ENCODE assay signal across 21 mouse cellular contexts in the genomic region with DNA sequence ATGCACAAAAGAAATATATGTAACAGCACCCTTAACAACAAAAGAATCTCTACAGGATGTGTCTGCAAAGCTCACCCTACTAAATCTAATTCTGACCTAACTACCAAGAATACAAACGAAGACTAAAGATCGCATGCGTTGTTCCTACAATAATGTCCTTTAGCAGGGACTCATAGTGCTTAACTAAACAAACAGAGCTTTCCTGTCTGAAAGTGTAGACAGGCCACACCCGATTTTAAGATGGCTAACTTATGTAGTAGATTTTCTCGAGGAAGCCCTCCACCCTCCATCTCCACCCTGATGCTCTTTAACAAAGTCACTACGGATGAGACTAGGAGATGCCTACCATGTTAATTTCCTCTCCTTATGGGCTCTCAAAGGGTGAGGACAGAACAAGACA.
DNase-seq lines count a peak whose midpoint lies in the region; ATAC-seq and TF ChIP-seq lines count a peak whose summit lies in the region.
"Had no signal": no experiment of that assay in that cellular context is flagged by ENCODE, and none has a peak within 500 bp of the region (broad histone marks: within the 10 kb centered on the region; RNA-seq: fewer than 3 reads in every experiment).

No protein-coding gene starts in this region.

- peaks cover 3% of the 10 kb centered on the region; the same call in 1 of the 2 replicates for H3K79me2 ChIP-seq in heart, adult 2 months (replicated peaks; ENCODE audit: control insufficient read depth, insufficient read depth, low read length)

- peaks cover 44% of the 10 kb centered on the region for H3K36me3 ChIP-seq in heart, adult 2 months (ENCODE audit: control insufficient read depth, insufficient read depth, low read length)
- no peaks in the 10 kb centered on the region for H3K36me3 ChIP-seq in heart, embryonic 12.5 days
- no peaks in the 10 kb centered on the region for H3K36me3 ChIP-seq in heart, postnatal 0 days (replicated peaks; ENCODE audit: control insufficient read depth, insufficient read depth, low read length)
- H3K36me3 ChIP-seq: embryonic facial prominence, embryonic 15.5 days; forebrain, embryonic 15.5 days; heart, embryonic 10.5 days; hindbrain, embryonic 13.5 days had no signal

- TF ChIP-seq POLR2A in heart, adult 2 months (IDR thresholded peaks at IDR 0.05; ENCODE audit: insufficient read depth, low read depth, low read length), result no peak

- no peak for ATAC-seq in heart, embryonic 12.5 days (ENCODE audit: insufficient number of reproducible peaks, low FRiP score)
- ATAC-seq in heart, postnatal 0 days (ENCODE audit: insufficient read depth, low read depth), result peak; percentile 16; the same call in 1 of the 2 replicates
- ATAC-seq: forebrain, embryonic 15.5 days; hindbrain, postnatal 0 days had no signal

- no peak overlapping the region for H3K4me2 ChIP-seq in heart, embryonic 12.5 days
- H3K4me2 ChIP-seq in heart, postnatal 0 days (ENCODE audit: low read depth, low read length), result no peak overlapping the region
- H3K4me2 ChIP-seq: embryonic facial prominence, embryonic 15.5 days; forebrain, embryonic 15.5 days; hindbrain, embryonic 13.5 days had no signal

- peaks cover 13% of the 10 kb centered on the region for H3K4me1 ChIP-seq in heart, adult 2 months (ENCODE audit: control insufficient read depth, insufficient read depth, low read length)
- H3K4me1 ChIP-seq in heart, embryonic 12.5 days (replicated peaks), result peaks cover 35% of the 10 kb centered on the region
- peaks cover 13% of the 10 kb centered on the region for H3K4me1 ChIP-seq in heart, postnatal 0 days (ENCODE audit: control insufficient read depth, insufficient read depth)
- H3K4me1 ChIP-seq: forebrain, embryonic 15.5 days; heart, embryonic 10.5 days had no signal

- intact Hi-C loops in heart, adult 2 months (cut with DNase I), result no loop called here
- intact Hi-C loops in heart, postnatal 10 days (cut with DNase I), result no loop called here

- no peak for TF ChIP-seq EP300 in heart, adult 2 months (IDR thresholded peaks at IDR 0.05; ENCODE audit: insufficient read depth, low read depth, low read length)
- TF ChIP-seq EP300 in heart, postnatal 0 days (IDR thresholded peaks at IDR 0.05; ENCODE audit: low read depth), result no peak

- H3K9me3 ChIP-seq in heart, embryonic 12.5 days (replicated peaks), result no peaks in the 10 kb centered on the region
- no peaks in the 10 kb centered on the region for H3K9me3 ChIP-seq in heart, postnatal 0 days (replicated peaks; ENCODE audit: control insufficient read depth, low read length)
- H3K9me3 ChIP-seq: embryonic facial prominence, embryonic 15.5 days; forebrain, embryonic 15.5 days; heart, embryonic 10.5 days; hindbrain, embryonic 13.5 days had no signal

- H3K9ac ChIP-seq in heart, adult 2 months (ENCODE audit: low read depth, low read length), result no peak overlapping the region
- H3K9ac ChIP-seq in heart, embryonic 12.5 days, result no peak overlapping the region
- no peak overlapping the region for H3K9ac ChIP-seq in heart, postnatal 0 days (replicated peaks; ENCODE audit: low read depth, low read length)
- H3K9ac ChIP-seq: embryonic facial prominence, embryonic 15.5 days; forebrain, embryonic 15.5 days; hindbrain, embryonic 13.5 days had no signal

- WGBS in heart, adult 2 months, result 24% methylated on average over 6 of the region's 6 CpGs
- 51% methylated on average over 6 of the region's 6 CpGs for WGBS in heart, embryonic 12.5 days
- WGBS in heart, postnatal 0 days, result 47% methylated on average over 6 of the region's 6 CpGs

- TF ChIP-seq CTCF in heart, adult 2 months (IDR thresholded peaks at IDR 0.05), result no peak
- no peak for TF ChIP-seq CTCF in heart, postnatal 0 days (IDR thresholded peaks at IDR 0.05; ENCODE audit: low read depth)

- no peak overlapping the region for H3K4me3 ChIP-seq in heart, adult 2 months
- H3K4me3 ChIP-seq in heart, embryonic 12.5 days, result no peak overlapping the region
- H3K4me3 ChIP-seq in heart, postnatal 0 days (ENCODE audit: low read depth, low read length), result no peak overlapping the region
- H3K4me3 ChIP-seq: embryonic facial prominence, embryonic 15.5 days; forebrain, embryonic 15.5 days; heart, embryonic 10.5 days; hindbrain, embryonic 13.5 days had no signal

- H3K27me3 ChIP-seq in heart, adult 2 months (ENCODE audit: control insufficient read depth, insufficient read depth, low read length), result no peaks in the 10 kb centered on the region
- no peaks in the 10 kb centered on the region for H3K27me3 ChIP-seq in heart, embryonic 12.5 days (replicated peaks)
- H3K27me3 ChIP-seq in heart, postnatal 0 days (ENCODE audit: control insufficient read depth, insufficient read depth, low read length), result no peaks in the 10 kb centered on the region
- H3K27me3 ChIP-seq: CH12.LX; embryonic facial prominence, embryonic 15.5 days; forebrain, embryonic 15.5 days; hindbrain, embryonic 13.5 days had no signal

- DNase-seq in heart, adult 2 months, result no peak
- DNase-seq in heart, postnatal 0 days (ENCODE audit: low spot score), result no peak
- DNase-seq in heart, postnatal 10 days, result no peak
- DNase-seq in lung, postnatal 36 days, result peak; percentile 19
- DNase-seq in lung, postnatal 10 days, result no peak
- no peak for DNase-seq in testis, postnatal 14 days (ENCODE audit: low spot score)
- DNase-seq: adrenal gland, adult 2 months; adrenal gland, postnatal 36 days; cerebellum, adult 11 months; cerebellum, adult 8-10 months; cerebellum, postnatal 14 days; embryo, embryonic 11 days; gastrocnemius, postnatal 14 days; kidney, adult 8-10 months had no signal

- H3K27ac ChIP-seq in heart, adult 2 months, result peak overlapping the region; percentile 58
- H3K27ac ChIP-seq in heart, embryonic 12.5 days (ENCODE audit: poor library complexity, severe bottlenecking), result no peak overlapping the region
- peak overlapping the region; percentile 54 for H3K27ac ChIP-seq in heart, postnatal 0 days (ENCODE audit: low read depth)
- H3K27ac ChIP-seq: embryonic facial prominence, embryonic 15.5 days; forebrain, embryonic 15.5 days; heart, embryonic 10.5 days; hindbrain, embryonic 13.5 days; hindbrain, postnatal 0 days had no signal
